Mouse (Mus musculus): ENCODE results near the gene Fem1a. TPM values are rescaled to one million over a fixed set of nuclear protein-coding genes. Genes with fewer than 3 reads are reported as not detected.
A peak's percentile ranks its signal among the peaks of the same experiment; 100 is the strongest.

Fem1a gene
- polyA plus RNA-seq, 1 experiment from 2014 or later: 25.6 TPM

- no peaks in the 10 kb centered on the region for H3K9me3 ChIP-seq (replicated peaks; ENCODE audit: control insufficient read depth, low read length)
- peak overlapping the region; percentile 95 for H3K27ac ChIP-seq (ENCODE audit: low read length)
- WGBS: 3% methylated on average over 23 of the region's 23 CpGs
- ATAC-seq (replicated peaks; ENCODE audit: extremely low read depth, insufficient read depth, low FRiP score): peak; percentile 6; the same call in 1 of the 2 replicates
- peak overlapping the region; percentile 90 for H3K4me2 ChIP-seq (ENCODE audit: low read depth, low read length)
- peaks cover 18% of the 10 kb centered on the region for H3K36me3 ChIP-seq (ENCODE audit: control insufficient read depth, insufficient read depth)
- H3K9ac ChIP-seq (ENCODE audit: low read length): peak overlapping the region; percentile 86
- H3K4me3 ChIP-seq (ENCODE audit: low read length): peak overlapping the region; percentile 57
- peaks cover 26% of the 10 kb centered on the region for H3K4me1 ChIP-seq (ENCODE audit: control insufficient read depth, insufficient read depth, low read length)
- no peaks in the 10 kb centered on the region for H3K27me3 ChIP-seq (ENCODE audit: control insufficient read depth, insufficient read depth, low read length)
Measured at GRCm38 (mm10) chr17:56289371-56290331, 33.0 kb downstream of the Fem1a start.

GRCm38 (mm10) chr17:56290388-56291170 is 34.0 kb downstream of the Fem1a start:
- peak overlapping the region; percentile 90 for H3K4me2 ChIP-seq (ENCODE audit: low read depth, low read length)
- H3K4me1 ChIP-seq (ENCODE audit: control insufficient read depth, insufficient read depth, low read length): peaks cover 26% of the 10 kb centered on the region
- H3K27ac ChIP-seq (ENCODE audit: low read length): peak overlapping the region; percentile 95
- peak overlapping the region; percentile 57 for H3K4me3 ChIP-seq (ENCODE audit: low read length)
- peaks cover 9% of the 10 kb centered on the region for H3K36me3 ChIP-seq (ENCODE audit: control insufficient read depth, insufficient read depth)
- peak; percentile 87 for ATAC-seq (replicated peaks; ENCODE audit: extremely low read depth, insufficient read depth, low FRiP score)
- H3K9me3 ChIP-seq (replicated peaks; ENCODE audit: control insufficient read depth, low read length): no peaks in the 10 kb centered on the region
- H3K27me3 ChIP-seq (ENCODE audit: control insufficient read depth, insufficient read depth, low read length): no peaks in the 10 kb centered on the region
- peak overlapping the region; percentile 86 for H3K9ac ChIP-seq (ENCODE audit: low read length)
- 3% methylated on average over 17 of the region's 17 CpGs for WGBS

DNA sequence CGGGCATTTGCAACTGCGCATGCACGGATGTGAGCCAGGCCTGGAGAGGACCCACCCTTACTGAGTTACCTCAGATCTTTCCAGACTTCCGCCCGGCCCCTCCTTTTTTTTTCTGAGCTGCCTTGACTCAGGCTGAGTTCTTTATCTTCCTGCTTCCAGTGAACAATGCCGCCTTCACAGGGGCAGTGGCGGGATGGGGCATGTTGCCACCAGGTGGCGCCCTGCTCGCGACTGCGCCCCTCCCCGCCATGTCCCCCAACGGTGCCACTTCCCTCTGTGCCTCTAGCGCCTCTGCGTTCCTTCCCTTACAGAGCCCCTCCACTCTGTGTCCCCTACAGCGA is 34.5 kb downstream of the Fem1a start:
- 1% methylated on average over 16 of the region's 16 CpGs for WGBS
- Histone ChIP-seq H3K36me3 (ENCODE audit: control insufficient read depth, insufficient read depth) (peaks cover 3% of the 10 kb centered on the region; the same call in 1 of the 2 replicates), H3K27me3 (ENCODE audit: control insufficient read depth, insufficient read depth, low read length) (no peaks in the 10 kb centered on the region), H3K27ac (ENCODE audit: low read length) (peak overlapping the region; percentile 95), H3K4me3 (ENCODE audit: low read length) (peak overlapping the region; percentile 57), H3K4me1 (ENCODE audit: control insufficient read depth, insufficient read depth, low read length) (peaks cover 26% of the 10 kb centered on the region), H3K9ac (ENCODE audit: low read length) (peak overlapping the region; percentile 75), H3K4me2 (ENCODE audit: low read depth, low read length) (peak overlapping the region; percentile 90), H3K9me3 (replicated peaks; ENCODE audit: control insufficient read depth, low read length) (no peaks in the 10 kb centered on the region)
- ATAC-seq (replicated peaks; ENCODE audit: extremely low read depth, insufficient read depth, low FRiP score): peak; percentile 75

GRCm38 (mm10) chr17:56291826-56292475 is 35.3 kb downstream of the Fem1a start:
- no peak overlapping the region for H3K4me3 ChIP-seq (ENCODE audit: low read length)
- H3K9ac ChIP-seq (ENCODE audit: low read length): peak overlapping the region; percentile 75
- WGBS: 76% methylated on average over 7 of the region's 7 CpGs
- peak overlapping the region; percentile 95 for H3K27ac ChIP-seq (ENCODE audit: low read length)
- H3K9me3 ChIP-seq (replicated peaks; ENCODE audit: control insufficient read depth, low read length): no peaks in the 10 kb centered on the region
- H3K4me1 ChIP-seq (ENCODE audit: control insufficient read depth, insufficient read depth, low read length): peaks cover 26% of the 10 kb centered on the region
- no peaks in the 10 kb centered on the region for H3K36me3 ChIP-seq (ENCODE audit: control insufficient read depth, insufficient read depth)
- no peak for ATAC-seq (replicated peaks; ENCODE audit: extremely low read depth, insufficient read depth, low FRiP score)
- H3K27me3 ChIP-seq (ENCODE audit: control insufficient read depth, insufficient read depth, low read length): no peaks in the 10 kb centered on the region
- no peak overlapping the region; the same call in 1 of the 2 replicates for H3K4me2 ChIP-seq (ENCODE audit: low read depth, low read length)

- ATAC-seq (replicated peaks; ENCODE audit: extremely low read depth, insufficient read depth, low FRiP score): no peak
- Histone ChIP-seq H3K4me1 (ENCODE audit: control insufficient read depth, insufficient read depth, low read length) (peaks cover 24% of the 10 kb centered on the region), H3K27me3 (ENCODE audit: control insufficient read depth, insufficient read depth, low read length) (no peaks in the 10 kb centered on the region), H3K4me3 (ENCODE audit: low read length) (no peak within 1 kb of the TSS; the same call in 1 of the 2 replicates), H3K9ac (ENCODE audit: low read length) (no peak within 1 kb of the TSS; the same call in 1 of the 2 replicates), H3K9me3 (replicated peaks; ENCODE audit: control insufficient read depth, low read length) (no peaks in the 10 kb centered on the region), H3K36me3 (ENCODE audit: control insufficient read depth, insufficient read depth) (no peaks in the 10 kb centered on the region), H3K4me2 (ENCODE audit: low read depth, low read length) (no peak within 1 kb of the TSS; the same call in 1 of the 2 replicates), H3K27ac (ENCODE audit: low read length) (peak within 1 kb of the TSS; percentile 95)
- WGBS: 83% methylated on average over 4 of the region's 4 CpGs
Measured at GRCm38 (mm10) chr17:56292531-56293222, 36.1 kb downstream of the Fem1a start, which contains the start of gene Plin3. Gene Plin3 (minus strand): TSS chr17:56292873.

DNA sequence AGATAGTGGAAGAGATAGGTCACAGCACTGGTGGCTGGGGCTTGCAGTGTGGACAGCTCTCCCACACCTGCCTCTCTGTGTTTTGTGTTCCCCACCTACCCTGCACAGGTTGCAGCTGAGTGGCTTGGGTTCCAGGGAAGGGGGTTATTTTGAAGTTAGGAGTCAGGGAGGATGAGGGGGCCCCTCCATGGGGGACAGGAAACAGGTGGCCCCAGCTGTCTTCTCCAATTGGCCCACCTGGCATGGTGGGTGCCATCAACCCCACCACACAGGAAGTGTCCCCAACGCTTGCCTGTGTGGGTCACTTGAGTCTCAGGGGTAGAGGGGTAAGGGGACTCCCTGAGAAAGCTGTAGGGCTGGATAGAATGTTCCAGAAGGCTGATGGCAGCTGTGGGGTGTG is 36.7 kb downstream of the Fem1a start:
- Histone ChIP-seq H3K4me1 (ENCODE audit: control insufficient read depth, insufficient read depth, low read length) (peaks cover 18% of the 10 kb centered on the region), H3K4me3 (ENCODE audit: low read length) (no peak overlapping the region), H3K4me2 (ENCODE audit: low read depth, low read length) (no peak overlapping the region), H3K27ac (ENCODE audit: low read length) (peak overlapping the region; percentile 48; the same call in 1 of the 2 replicates), H3K9me3 (replicated peaks; ENCODE audit: control insufficient read depth, low read length) (no peaks in the 10 kb centered on the region), H3K36me3 (ENCODE audit: control insufficient read depth, insufficient read depth) (no peaks in the 10 kb centered on the region), H3K9ac (ENCODE audit: low read length) (no peak overlapping the region), H3K27me3 (ENCODE audit: control insufficient read depth, insufficient read depth, low read length) (no peaks in the 10 kb centered on the region)
- no peak for ATAC-seq (replicated peaks; ENCODE audit: extremely low read depth, insufficient read depth, low FRiP score)
- 74% methylated on average over 1 of the region's 1 CpGs for WGBS

- Histone ChIP-seq H3K4me3 (ENCODE audit: low read length) (no peak overlapping the region), H3K4me2 (ENCODE audit: low read depth, low read length) (no peak overlapping the region), H3K27ac (ENCODE audit: low read length) (peak overlapping the region; percentile 48; the same call in 1 of the 2 replicates), H3K9ac (ENCODE audit: low read length) (no peak overlapping the region), H3K36me3 (ENCODE audit: control insufficient read depth, insufficient read depth) (no peaks in the 10 kb centered on the region), H3K4me1 (ENCODE audit: control insufficient read depth, insufficient read depth, low read length) (peaks cover 8% of the 10 kb centered on the region), H3K9me3 (replicated peaks; ENCODE audit: control insufficient read depth, low read length) (no peaks in the 10 kb centered on the region), H3K27me3 (ENCODE audit: control insufficient read depth, insufficient read depth, low read length) (no peaks in the 10 kb centered on the region)
- 87% methylated on average over 19 of the region's 19 CpGs for WGBS
- no peak for ATAC-seq (replicated peaks; ENCODE audit: extremely low read depth, insufficient read depth, low FRiP score)
Measured at GRCm38 (mm10) chr17:56294241-56294640, 37.6 kb downstream of the Fem1a start.

DNA sequence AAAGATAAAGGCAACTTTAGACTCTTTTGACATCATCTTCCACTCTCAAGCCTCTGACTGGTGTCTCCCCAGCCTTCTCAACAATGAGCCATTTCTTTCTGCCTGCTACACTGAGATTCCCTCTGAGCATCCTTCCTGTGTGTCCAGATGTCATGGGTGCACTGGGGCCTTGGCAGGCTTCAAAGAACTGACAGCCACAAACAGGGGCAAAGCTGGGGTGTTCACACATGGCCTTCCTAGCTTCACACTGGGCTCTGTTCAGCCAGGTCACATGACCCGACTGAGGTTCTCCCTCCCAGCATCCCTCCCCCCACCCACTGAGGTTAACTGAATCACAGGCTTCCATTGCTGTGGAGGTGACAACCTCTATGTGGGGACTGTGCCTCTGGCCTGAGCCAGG is 39.6 kb downstream of the Fem1a start:
- ATAC-seq (replicated peaks; ENCODE audit: extremely low read depth, insufficient read depth, low FRiP score): no peak
- Histone ChIP-seq H3K36me3 (ENCODE audit: control insufficient read depth, insufficient read depth) (no peaks in the 10 kb centered on the region), H3K27me3 (ENCODE audit: control insufficient read depth, insufficient read depth, low read length) (no peaks in the 10 kb centered on the region), H3K4me2 (ENCODE audit: low read depth, low read length) (no peak overlapping the region), H3K27ac (ENCODE audit: low read length) (no peak overlapping the region), H3K9me3 (replicated peaks; ENCODE audit: control insufficient read depth, low read length) (no peaks in the 10 kb centered on the region), H3K4me1 (ENCODE audit: control insufficient read depth, insufficient read depth, low read length) (peaks cover 4% of the 10 kb centered on the region), H3K9ac (ENCODE audit: low read length) (no peak overlapping the region), H3K4me3 (ENCODE audit: low read length) (no peak overlapping the region)
- 33% methylated on average over 1 of the region's 1 CpGs for WGBS

All from heart, embryonic 16.5 days (tissue).